Mouse (Mus musculus) hindbrain, embryonic 11.5 days (tissue): ENCODE data around the gene Olfr640. TPM values are rescaled to one million over a fixed set of nuclear protein-coding genes. Genes with fewer than 3 reads are reported as not detected.

Experiments used
- ATAC-seq: fragments of 200-750 bp; cut with Nextera tagmentation; 2 replicates; pipeline ENCODE4 v1.8.0; 2017; ENCODE audit warnings: mild to moderate bottlenecking, moderate TSS enrichment, moderate library complexity; ENCODE audit not compliant: low FRiP score
- DNase-seq: peaks from one replicate; pipeline ENCODE4 v3.0.0-alpha.2; 2015; ENCODE audit warnings: low spot score
- H3K27ac ChIP-seq: fragments of 300-500 bp; sonication (generic); 2 replicates; pipeline ENCODE4 v1.5.1; 2014; ENCODE audit warnings: mild to moderate bottlenecking, low read depth, low read length
- H3K27me3 ChIP-seq: fragments of 300-500 bp; sonication (generic); 2 replicates; pipeline ENCODE4 v1.6.1; 2014; ENCODE audit warnings: mild to moderate bottlenecking, low read length, moderate library complexity, mixed read lengths; ENCODE audit not compliant: control insufficient read depth, insufficient read depth
- H3K36me3 ChIP-seq: fragments of 300-500 bp; sonication (generic); 2 replicates; pipeline ENCODE4 v1.6.1; 2014; ENCODE audit warnings: mild to moderate bottlenecking, low read length, moderate library complexity, mixed read lengths; ENCODE audit not compliant: control insufficient read depth, insufficient read depth
- H3K4me1 ChIP-seq: fragments of 300-500 bp; sonication (generic); replicated peaks from 2 replicates; pipeline ENCODE4 v1.6.1; 2014; ENCODE audit warnings: low read length, mixed read lengths; ENCODE audit not compliant: control insufficient read depth, insufficient read depth
- H3K4me2 ChIP-seq: fragments of 300-500 bp; sonication (generic); replicated peaks from 2 replicates; pipeline ENCODE4 v1.6.1; 2014; ENCODE audit warnings: mild to moderate bottlenecking, low read depth, low read length
- H3K4me3 ChIP-seq: fragments of 300-500 bp; sonication (generic); 2 replicates; pipeline ENCODE4 v1.5.1; 2014; ENCODE audit warnings: low read depth, low read length
- H3K9ac ChIP-seq: fragments of 300-500 bp; sonication (generic); 2 replicates; pipeline ENCODE4 v1.6.1; 2014; ENCODE audit warnings: low read depth, low read length
- H3K9me3 ChIP-seq: fragments of 300-500 bp; sonication (generic); 2 replicates; pipeline ENCODE4 v1.6.1; 2016; ENCODE audit warnings: low read length; ENCODE audit not compliant: control insufficient read depth
- WGBS: fragments of 180-500 bp; shearing (Covaris S2); extraction: QIAGEN DNeasy Blood & Tissue Kit; methylation state at CpG from one replicate; pipeline ENCODE4 v1.1.7; 2014; 5-methylcytosine and 5-hydroxymethylcytosine counted together
- polyA plus RNA-seq: library from polyadenylated mRNA; unstranded; fragments of >200 nt; fragmentation: Nextera tagmentation; extraction: Ambion mirVana; gene quantifications from 2 replicates; pipeline ENCODE4 v1.2.1, GENCODE M21; 2014

The Olfr640 gene
- polyA plus RNA-seq = not detected in 2 replicates

DNA sequence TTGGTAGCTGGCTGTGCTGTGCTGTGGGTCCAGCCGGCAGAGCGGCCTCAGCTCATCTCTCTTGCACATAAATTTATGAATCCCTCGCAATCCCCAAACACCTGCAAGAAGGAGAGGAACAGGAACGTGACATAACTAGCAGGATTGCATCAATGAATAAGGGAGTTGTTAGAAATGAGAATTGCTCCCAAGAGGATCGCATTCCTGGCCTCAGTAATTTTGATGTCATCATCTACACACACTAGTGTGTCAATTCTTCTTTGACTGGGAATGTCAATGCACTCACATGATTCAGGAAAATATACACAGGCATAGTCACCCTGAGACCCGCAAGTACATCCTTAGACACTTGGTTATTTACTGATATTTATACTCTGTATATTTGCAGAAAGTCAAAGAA is at the start of gene Olfr640:
Olfr640 (minus strand) TSS at position 101 of the 400 bp plus-strand sequence.
- Histone ChIP-seq H3K9ac (no peak within 1 kb of the TSS), H3K4me1 (no peaks in the 10 kb centered on the region), H3K9me3 (no peaks in the 10 kb centered on the region), H3K36me3 (no peaks in the 10 kb centered on the region), H3K27me3 (no peaks in the 10 kb centered on the region), H3K4me3 (no peak within 1 kb of the TSS), H3K4me2 (no peak within 1 kb of the TSS), H3K27ac (no peak within 1 kb of the TSS)
- DNase-seq (no peak), ATAC-seq (no peak)
- WGBS = 86% methylated on average over 6 of the region's 6 CpGs

DNA sequence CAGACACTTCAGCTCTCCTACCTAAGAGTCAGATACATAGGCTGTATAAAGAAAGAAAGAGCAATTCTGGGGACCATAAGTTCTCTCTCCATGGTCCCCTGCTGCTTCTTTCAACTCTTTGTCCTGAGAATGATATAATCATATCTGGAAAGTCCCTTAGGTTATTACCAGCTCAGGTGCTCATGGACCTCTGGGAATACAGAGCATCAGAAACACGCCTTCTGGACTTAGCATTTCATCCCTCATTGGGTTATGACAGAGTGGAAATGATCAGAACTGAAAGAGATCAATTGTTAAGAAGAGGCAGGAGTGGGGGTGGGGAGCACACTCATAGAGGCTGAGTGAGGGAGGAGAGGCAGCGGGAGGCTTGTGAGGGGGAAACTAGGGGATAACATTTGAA is 46.4 kb upstream of the Olfr640 start, which contains the start of gene Olfr644:
Olfr644 (minus strand) TSS at position 101 of the 400 bp plus-strand sequence.
- ATAC-seq = no peak
- no peak within 1 kb of the TSS for H3K4me2 ChIP-seq
- H3K27me3 ChIP-seq = no peaks in the 10 kb centered on the region
- WGBS = 72% methylated on average over 2 of the region's 2 CpGs
- H3K36me3 ChIP-seq = no peaks in the 10 kb centered on the region
- H3K9me3 ChIP-seq = no peaks in the 10 kb centered on the region
- no peak within 1 kb of the TSS for H3K4me3 ChIP-seq
- no peak within 1 kb of the TSS for H3K9ac ChIP-seq
- H3K4me1 ChIP-seq = no peaks in the 10 kb centered on the region
- no peak within 1 kb of the TSS for H3K27ac ChIP-seq
- no peak for DNase-seq

DNA sequence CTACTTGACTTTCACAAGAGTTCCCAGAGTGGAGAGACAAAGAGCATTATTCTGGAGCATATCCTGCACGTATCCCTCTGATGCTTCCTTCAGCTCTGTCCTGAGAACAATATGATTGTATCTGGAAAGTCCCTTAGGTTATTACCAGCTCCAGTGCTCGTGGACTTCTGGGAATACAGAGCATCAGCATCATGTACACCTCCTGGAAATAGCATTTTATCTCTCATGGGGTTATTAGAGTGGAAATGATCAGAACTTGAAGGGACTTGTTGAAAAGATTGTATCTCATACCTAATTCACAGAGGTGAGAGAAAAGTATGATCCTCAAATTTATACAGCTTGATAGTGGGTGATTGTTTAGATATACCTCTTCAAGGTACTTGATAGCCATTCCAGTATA is 36.0 kb upstream of the Olfr640 start, which contains the start of gene 4930516K23Rik:
4930516K23Rik (minus strand) TSS at position 101 of the 400 bp plus-strand sequence.
- WGBS = 63% methylated on average over 2 of the region's 2 CpGs
- ATAC-seq (no peak), DNase-seq (no peak)
- H3K27me3 ChIP-seq = no peaks in the 10 kb centered on the region
- H3K4me1 ChIP-seq = no peaks in the 10 kb centered on the region
- H3K4me3 ChIP-seq = no peak within 1 kb of the TSS
- H3K4me2 ChIP-seq = no peak within 1 kb of the TSS
- H3K27ac ChIP-seq = no peak within 1 kb of the TSS
- no peak within 1 kb of the TSS for H3K9ac ChIP-seq
- no peaks in the 10 kb centered on the region for H3K9me3 ChIP-seq
- H3K36me3 ChIP-seq = no peaks in the 10 kb centered on the region

DNA sequence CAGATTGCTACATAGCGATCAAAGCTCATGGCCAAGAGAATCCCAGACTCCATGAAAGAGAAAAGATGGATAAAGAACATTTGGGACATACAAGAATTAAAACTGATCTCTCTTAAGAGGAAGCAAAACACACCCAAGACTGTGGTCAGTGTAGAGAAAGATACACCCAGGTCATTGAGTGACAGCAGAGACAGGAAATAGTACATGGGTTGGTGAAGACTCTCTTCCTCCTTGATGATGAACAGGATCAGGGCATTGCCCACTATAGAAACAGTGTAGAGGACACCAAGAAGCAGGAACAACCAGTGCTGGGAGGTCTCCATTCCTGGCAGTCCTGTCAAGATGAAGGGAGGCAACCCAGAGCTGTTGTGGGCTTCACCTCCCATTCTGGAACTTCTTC is 33.8 kb upstream of the Olfr640 start:
- H3K9me3 ChIP-seq = no peaks in the 10 kb centered on the region
- H3K4me1 ChIP-seq = no peaks in the 10 kb centered on the region
- no peak for DNase-seq
- H3K4me3 ChIP-seq = no peak overlapping the region
- no peak for ATAC-seq
- no peak overlapping the region for H3K27ac ChIP-seq
- H3K9ac ChIP-seq = no peak overlapping the region
- H3K4me2 ChIP-seq = no peak overlapping the region
- no peaks in the 10 kb centered on the region for H3K36me3 ChIP-seq
- no peaks in the 10 kb centered on the region for H3K27me3 ChIP-seq
- WGBS = 96% methylated on average over 1 of the region's 1 CpGs

DNA sequence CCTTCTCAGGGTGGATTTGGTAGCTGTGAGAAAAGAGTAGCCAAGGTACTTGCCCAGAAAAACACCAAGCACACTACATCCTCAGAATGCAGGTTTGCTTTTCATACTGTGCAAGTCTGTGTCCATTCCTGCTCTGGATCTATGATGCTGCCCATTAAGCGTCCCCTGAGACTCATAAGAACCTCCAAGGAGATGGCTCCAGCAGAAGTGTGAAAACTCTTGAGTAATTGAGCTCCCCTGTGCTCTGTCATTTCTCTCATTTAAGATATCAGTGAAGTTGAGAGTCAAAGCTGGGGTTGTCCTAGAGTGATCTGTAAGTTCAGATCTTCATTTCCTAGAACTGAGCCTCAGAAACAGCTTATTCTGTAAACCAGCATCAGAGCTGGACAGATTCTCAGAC is 27.2 kb upstream of the Olfr640 start, which contains the start of gene Olfr642:
Olfr642 (minus strand) TSS at position 101 of the 400 bp plus-strand sequence.
- no peak for DNase-seq
- Histone ChIP-seq H3K4me3 (no peak within 1 kb of the TSS), H3K27ac (no peak within 1 kb of the TSS), H3K9me3 (no peaks in the 10 kb centered on the region), H3K27me3 (no peaks in the 10 kb centered on the region), H3K4me1 (no peaks in the 10 kb centered on the region), H3K9ac (no peak within 1 kb of the TSS), H3K4me2 (no peak within 1 kb of the TSS), H3K36me3 (no peaks in the 10 kb centered on the region)
- no peak for ATAC-seq
- WGBS = 70% methylated on average over 1 of the region's 1 CpGs

DNA sequence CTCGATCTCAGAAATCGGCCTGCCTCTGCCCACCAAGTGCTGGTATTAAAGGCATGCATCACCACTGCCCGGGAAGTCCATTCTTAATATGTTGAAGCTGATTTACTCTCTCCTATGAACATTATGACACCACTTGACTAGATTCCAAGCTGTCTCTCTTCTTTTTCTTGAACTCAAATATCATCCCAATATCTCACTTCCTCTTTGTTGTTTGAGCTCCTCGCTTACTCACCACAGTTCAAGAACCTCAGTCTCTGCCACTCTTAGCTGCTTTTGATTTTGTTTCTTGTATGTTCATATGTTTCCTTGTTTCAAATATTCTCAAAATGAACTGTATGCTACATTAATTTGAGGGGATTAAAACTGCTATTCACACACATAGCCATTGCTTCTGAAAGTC is 25.4 kb upstream of the Olfr640 start:
- no peak for ATAC-seq
- H3K27me3 ChIP-seq = no peaks in the 10 kb centered on the region
- no peak overlapping the region for H3K27ac ChIP-seq
- H3K9me3 ChIP-seq = no peaks in the 10 kb centered on the region
- no peak for DNase-seq
- no peaks in the 10 kb centered on the region for H3K36me3 ChIP-seq
- no peak overlapping the region for H3K4me2 ChIP-seq
- WGBS = 89% methylated on average over 4 of the region's 4 CpGs
- no peaks in the 10 kb centered on the region for H3K4me1 ChIP-seq
- no peak overlapping the region for H3K4me3 ChIP-seq
- H3K9ac ChIP-seq = no peak overlapping the region

DNA sequence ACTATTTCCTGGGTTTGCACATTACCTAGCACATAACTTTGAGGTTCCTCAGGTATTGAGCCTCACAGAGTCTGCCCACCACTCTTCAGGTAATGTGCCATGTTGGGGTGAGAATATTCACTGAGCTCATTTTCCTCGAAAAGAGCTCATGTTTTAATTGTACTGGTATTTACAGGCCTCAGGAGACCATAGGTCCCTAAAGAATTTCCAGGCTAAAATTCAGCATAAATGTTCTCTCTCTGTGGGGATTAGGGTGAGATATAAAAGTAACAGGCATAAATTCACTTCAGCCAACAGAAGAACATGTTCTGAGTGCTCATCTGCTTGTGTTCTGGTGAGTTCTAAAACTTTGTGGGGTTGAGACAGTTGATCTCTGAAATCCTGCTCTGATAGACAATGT is 9.8 kb upstream of the Olfr640 start, which contains the start of gene Olfr641:
Olfr641 (plus strand) TSS at position 301 of the 400 bp plus-strand sequence.
- Histone ChIP-seq H3K9ac (no peak within 1 kb of the TSS), H3K36me3 (no peaks in the 10 kb centered on the region), H3K4me1 (no peaks in the 10 kb centered on the region), H3K9me3 (no peaks in the 10 kb centered on the region), H3K27me3 (no peaks in the 10 kb centered on the region), H3K27ac (no peak within 1 kb of the TSS), H3K4me3 (no peak within 1 kb of the TSS), H3K4me2 (no peak within 1 kb of the TSS)
- 74% methylated on average over 1 of the region's 1 CpGs for WGBS
- no peak for ATAC-seq
- no peak for DNase-seq

DNA sequence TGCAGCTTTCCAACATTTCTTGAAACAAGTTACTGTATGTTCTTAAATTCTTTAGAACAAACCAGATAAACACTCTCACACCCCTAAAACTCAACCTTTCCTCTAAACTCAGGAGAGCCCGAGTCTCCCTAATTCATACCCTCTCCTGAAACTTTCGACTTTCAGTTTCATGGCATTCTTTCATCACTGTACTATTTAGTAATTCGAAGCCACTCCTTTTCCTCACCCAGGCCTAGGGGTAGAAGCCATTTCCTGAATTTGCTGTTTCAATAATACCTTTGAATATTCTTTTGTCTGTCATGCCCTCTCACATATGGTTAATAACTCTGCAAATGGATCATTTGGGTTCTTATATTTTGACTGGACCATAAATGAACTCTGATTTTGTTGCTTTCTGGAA is 1.6 kb upstream of the Olfr640 start:
- ATAC-seq = no peak
- 81% methylated on average over 3 of the region's 3 CpGs for WGBS
- no peak overlapping the region for H3K4me2 ChIP-seq
- no peaks in the 10 kb centered on the region for H3K27me3 ChIP-seq
- H3K9ac ChIP-seq = no peak overlapping the region
- H3K27ac ChIP-seq = no peak overlapping the region
- DNase-seq = no peak
- H3K4me3 ChIP-seq = no peak overlapping the region
- no peaks in the 10 kb centered on the region for H3K36me3 ChIP-seq
- no peaks in the 10 kb centered on the region for H3K9me3 ChIP-seq
- H3K4me1 ChIP-seq = no peaks in the 10 kb centered on the region

DNA sequence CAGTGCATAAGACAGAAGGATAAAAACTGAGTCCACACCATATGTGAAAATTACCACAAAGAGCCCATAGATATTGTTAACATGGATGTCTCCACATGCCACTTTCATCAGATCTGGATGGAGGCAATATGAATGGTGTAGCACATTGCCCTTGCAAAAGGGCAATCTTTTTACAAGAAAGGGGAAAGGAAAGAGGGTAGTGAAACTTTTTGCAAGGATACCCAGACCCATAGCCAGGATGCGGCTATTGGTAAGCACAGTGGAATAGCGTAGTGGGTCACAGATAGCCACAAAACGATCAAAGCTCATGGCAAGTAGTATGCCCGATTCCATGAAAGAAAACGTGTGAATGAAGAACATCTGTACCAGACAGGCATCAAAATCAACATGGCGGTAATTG is 3.7 kb downstream of the Olfr640 start:
- H3K4me1 ChIP-seq = no peaks in the 10 kb centered on the region
- no peaks in the 10 kb centered on the region for H3K36me3 ChIP-seq
- H3K27ac ChIP-seq = no peak overlapping the region
- H3K27me3 ChIP-seq = no peaks in the 10 kb centered on the region
- 93% methylated on average over 6 of the region's 6 CpGs for WGBS
- no peaks in the 10 kb centered on the region for H3K9me3 ChIP-seq
- no peak overlapping the region for H3K4me2 ChIP-seq
- DNase-seq (no peak), ATAC-seq (no peak)
- H3K4me3 ChIP-seq = no peak overlapping the region
- no peak overlapping the region for H3K9ac ChIP-seq
